Mouse (Mus musculus) large intestine, adult 2 months (tissue): ENCODE measurements around the gene Trim60. TPM values are rescaled to one million over a fixed set of nuclear protein-coding genes. Genes with fewer than 3 reads are reported as not detected.
"Not testable (repeated sequence)": the region's sequence is repeated elsewhere in the genome, so short reads cannot be mapped to it uniquely, and the experiment has no call there.

Experiments used
- DNase-seq: peaks from one replicate; pipeline ENCODE4 v3.0.0-alpha.2; 2012; ENCODE audit warnings: low read depth, low spot score
- WGBS: fragments of 180-500 bp; shearing (Covaris S2); methylation state at CpG from one replicate; pipeline ENCODE4 v1.1.7; 2018; 5-methylcytosine and 5-hydroxymethylcytosine counted together
- polyA plus RNA-seq: library from polyadenylated mRNA; depleted of rRNA; stranded (reverse); fragments of >200 nt; gene quantifications from 2 replicates; pipeline ENCODE4 v1.2.3, GENCODE M21; 2012; rRNA removed

The Trim60 gene
- polyA plus RNA-seq, 1 experiment: not detected

DNA sequence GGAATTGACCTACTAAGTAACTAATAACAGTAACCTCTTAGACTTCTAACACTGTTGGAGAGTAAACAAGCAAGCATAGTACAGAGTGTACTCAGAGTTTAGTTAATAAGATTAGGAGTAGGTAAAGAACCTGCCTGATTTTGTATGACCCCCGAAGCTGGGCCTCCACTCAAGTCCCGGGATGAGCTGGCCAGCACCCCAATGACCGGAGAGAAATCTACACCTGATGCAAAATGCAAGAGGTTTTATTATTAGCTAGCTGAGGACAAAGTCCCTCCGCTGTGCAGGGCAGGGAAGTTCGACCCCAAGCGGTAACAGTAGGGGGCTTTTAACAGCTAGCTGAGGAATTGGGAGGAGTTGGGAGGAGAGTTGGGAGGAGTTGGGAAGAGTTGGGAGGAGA is 10.8 kb downstream of the Trim60 start:
- DNase-seq: not testable (repeated sequence)
- WGBS: 85% methylated on average over 6 of the region's 6 CpGs

DNA sequence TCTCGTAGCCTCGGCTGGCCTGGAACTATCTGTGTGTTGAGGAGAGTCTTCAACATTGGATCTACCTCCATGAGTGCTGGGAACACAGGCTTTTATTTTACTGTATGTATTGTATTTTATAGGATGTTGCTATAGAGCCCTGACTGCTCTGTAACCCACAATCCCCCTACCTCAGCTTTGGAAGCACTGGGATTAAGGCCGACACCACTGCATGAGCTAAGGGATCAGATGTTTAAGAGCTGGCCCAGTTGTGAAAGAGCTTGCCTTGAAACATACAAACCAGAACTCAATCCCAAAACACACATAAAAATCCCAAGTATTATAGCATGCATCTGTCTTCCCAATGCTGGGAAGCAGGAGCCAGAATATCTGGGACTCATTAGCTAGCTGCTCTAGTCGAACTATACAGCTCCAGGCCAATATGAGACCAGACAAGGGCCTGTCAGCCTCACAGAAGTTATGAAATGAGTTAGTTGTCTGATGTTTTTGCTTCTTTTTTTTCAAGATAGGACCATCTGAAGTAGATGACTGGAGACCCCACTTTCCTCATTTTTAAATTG is 19.5 kb downstream of the Trim60 start:
- 79% methylated on average over 4 of the region's 4 CpGs for WGBS
- no peak for DNase-seq

GRCm38 (mm10) chr8:64987731-64988130 is 30.7 kb downstream of the Trim60 start, which contains the start of gene Trim75:
Gene Trim75 (minus strand): TSS chr8:64987831.
- WGBS: 87% methylated on average over 4 of the region's 4 CpGs
- no peak for DNase-seq

DNA sequence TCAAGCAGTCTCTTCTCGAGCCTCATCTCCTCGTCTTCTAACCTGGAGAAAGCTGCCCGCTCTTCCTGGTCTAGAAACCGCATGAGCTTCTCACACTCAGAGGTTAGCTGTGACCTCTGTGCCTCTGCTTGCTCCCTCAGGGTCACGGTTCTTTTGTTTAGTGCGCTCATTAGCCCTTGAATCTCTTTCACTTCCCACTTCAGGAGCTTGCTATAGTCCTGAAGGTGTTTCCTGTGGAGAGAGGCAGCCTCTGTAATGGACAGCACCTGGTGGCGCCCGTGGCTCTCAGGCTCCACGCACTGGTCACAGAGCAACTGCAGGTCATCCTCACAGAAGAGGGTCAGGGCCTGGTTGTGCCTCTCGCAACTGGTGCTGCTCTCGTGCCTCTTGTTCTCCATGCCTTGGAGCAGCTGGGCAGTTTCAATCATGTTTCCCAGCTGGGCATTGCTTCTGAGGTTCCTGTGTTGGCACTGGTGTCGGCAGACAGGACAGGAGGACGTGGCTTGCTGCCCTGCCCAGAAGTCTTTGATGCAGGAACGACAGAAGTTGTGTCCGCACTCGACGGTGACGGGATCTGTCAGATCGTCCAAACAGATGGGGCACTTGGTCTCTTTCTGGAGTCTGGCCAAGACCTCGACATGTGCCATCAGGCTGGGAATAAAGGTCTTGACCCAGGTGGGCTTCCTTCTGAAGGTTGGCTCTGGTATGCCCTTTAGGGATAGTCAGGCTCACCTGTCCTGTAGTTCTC is 35.1 kb downstream of the Trim60 start:
- no peak for DNase-seq
- WGBS: 68% methylated on average over 20 of the region's 20 CpGs

DNA sequence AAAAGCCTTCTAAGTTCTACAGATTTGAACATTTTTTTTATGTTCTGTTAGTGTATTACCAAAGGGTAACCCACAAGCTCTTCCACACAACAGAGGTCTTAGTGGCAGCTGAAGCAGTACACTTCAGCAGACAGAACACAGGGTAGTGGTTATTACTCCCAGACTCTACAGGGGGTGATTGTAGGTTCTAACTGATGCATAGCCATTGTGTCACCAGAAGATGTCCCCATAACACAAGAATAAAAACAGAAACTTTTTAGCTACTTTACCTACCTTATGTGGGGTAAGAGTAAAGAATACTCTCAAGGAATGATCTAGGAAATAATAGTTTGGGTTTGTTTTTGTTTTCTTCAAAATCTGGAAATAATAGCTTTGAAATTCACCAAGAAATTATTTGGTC is 55.5 kb downstream of the Trim60 start:
- DNase-seq: no peak

GRCm38 (mm10) chr8:64959025-64959424 is 59.4 kb downstream of the Trim60 start:
- 85% methylated on average over 9 of the region's 9 CpGs for WGBS
- DNase-seq: no peak

- 94% methylated on average over 6 of the region's 6 CpGs for WGBS
- no peak for DNase-seq
These were observed 66.3 kb downstream of the Trim60 start for GRCm38 (mm10) chr8:64952101-64952500.

Other genes starting within 250 kb of the Trim60 start
- 10.2 and 12.3 TPM in 2 replicates for gene Klhl2, start 168.6 kb downstream of the Trim60 start, polyA plus RNA-seq
- 30.1 and 35.5 TPM in 2 replicates for gene Tmem192, start 71.4 kb downstream of the Trim60 start, polyA plus RNA-seq
- not detected in 2 replicates for gene Trim75, start 30.8 kb downstream of the Trim60 start, polyA plus RNA-seq
- gene Trim61, start 61 bp downstream of the Trim60 start, polyA plus RNA-seq: not detected in 2 replicates
- not detected in 2 replicates for gene Apela, start 18.8 kb upstream of the Trim60 start, polyA plus RNA-seq
- not detected in 2 replicates for gene Gm10663, start 56.4 kb upstream of the Trim60 start, polyA plus RNA-seq
- gene BC030870, start 111.0 kb upstream of the Trim60 start, polyA plus RNA-seq: 7.6 and 10.4 TPM in 2 replicates